Mouse (Mus musculus): ENCODE data around the gene Mydgf.

The Mydgf gene

DNA sequence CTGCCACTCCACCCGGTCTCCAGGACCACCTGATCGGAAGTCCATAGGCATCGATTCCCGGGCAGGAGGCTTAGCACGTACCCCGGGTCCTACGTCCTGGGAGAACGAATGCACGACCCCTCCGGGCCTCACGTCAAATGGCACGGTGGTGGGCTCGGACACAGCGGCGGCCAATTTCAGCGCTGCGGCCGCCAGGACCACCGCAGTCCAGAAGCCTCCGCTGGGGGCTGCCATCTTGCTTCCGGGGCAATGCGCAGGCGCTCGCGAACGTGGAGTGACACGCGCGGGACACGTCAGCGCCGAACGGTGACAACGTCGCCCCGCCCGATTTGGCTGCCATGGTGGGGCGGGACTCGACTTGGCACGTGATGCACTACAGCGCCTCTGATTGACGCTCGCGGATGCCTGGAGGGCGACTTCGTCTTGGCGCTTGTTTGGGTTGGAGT, at the start of gene Mydgf:
Gene Mydgf (minus strand): TSS at position 263 of the 446 bp plus-strand sequence.
- peak; percentile 91 to 96 for DNase-seq (ENCODE audit: low spot score in 2 of 2)

DNA sequence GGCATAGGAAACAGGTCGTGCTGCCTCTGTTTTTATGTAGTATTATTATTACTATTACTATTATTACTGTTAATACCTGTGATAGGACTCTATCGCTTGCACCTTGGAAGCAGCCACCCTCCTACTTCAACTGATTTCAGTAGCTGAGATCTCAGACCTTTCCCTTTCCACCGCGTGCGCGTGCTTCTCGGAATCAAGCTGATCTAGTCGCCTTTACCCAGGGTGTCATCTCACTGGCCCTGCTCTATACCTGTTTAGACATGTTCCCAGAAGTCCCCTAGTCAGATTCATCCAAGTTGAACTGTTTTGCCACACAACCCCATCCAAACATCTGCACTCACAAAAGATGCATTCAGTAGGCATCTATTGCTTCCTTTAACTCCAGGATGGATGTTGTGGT, 49.7 kb upstream of the Mydgf start:
- no peak for DNase-seq (ENCODE audit: low spot score in 2 of 2)

DNA sequence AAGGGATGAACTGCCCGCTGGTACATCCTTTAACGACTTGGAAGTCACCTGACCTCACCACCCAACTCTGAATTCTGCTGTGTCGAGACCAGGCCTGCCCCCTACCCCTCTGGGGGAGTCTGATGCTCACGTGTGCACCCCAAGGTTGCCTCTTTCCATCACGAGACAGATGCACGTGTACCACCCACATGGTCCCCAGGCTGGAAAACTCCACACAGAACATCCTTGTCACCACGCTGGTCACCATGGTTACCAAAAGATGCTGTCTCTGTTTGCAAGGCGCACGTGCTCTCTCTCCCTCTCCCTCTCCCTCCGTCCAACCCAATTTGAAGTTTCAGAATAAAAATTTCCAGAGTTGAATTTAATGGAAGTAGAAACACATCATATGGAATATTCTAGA, 46.2 kb upstream of the Mydgf start:
- no peak for DNase-seq (ENCODE audit: low spot score in 2 of 2)

DNA sequence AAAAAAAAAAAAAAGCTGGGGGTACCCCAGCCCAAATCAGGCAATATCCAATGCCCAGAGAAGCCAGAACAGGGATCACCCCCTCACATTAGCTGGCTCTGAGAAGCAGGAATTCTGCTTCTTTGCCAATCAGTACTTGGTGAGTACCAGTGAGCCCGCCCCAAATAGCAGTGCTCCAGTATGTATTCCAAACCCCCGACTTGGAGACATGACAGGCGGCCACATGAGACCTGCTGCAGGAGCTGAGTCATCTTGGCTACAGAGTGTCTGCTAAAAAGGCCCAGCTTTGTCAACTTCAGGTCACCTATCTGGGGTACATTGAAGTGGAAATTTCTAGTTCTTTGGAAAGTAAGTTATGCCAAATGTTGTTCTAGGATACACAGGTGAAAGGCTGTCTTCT, 42.8 kb upstream of the Mydgf start:
- DNase-seq (ENCODE audit: low spot score in 2 of 2): no peak

DNA sequence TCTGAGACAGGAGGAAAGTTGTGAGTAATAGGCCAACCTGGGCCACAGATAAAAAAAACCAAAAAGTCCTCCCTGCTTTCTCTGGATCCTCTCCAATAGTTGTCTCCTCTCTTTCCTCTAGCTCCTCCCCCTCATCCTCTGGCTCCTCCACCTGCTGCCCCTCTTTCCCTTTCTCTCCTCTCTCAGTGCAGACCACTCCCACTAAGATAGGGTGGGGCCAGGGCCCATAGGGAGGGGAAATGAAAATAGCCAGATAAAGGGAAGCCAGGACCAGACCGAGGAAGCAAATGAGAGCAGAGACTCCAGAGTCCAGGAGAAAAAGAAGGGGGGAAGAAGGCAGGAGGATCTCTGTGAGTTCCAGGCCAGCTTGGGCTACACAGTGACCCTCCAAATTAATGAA, 41.2 kb upstream of the Mydgf start:
- DNase-seq (ENCODE audit: low spot score in 2 of 2): no peak

DNA sequence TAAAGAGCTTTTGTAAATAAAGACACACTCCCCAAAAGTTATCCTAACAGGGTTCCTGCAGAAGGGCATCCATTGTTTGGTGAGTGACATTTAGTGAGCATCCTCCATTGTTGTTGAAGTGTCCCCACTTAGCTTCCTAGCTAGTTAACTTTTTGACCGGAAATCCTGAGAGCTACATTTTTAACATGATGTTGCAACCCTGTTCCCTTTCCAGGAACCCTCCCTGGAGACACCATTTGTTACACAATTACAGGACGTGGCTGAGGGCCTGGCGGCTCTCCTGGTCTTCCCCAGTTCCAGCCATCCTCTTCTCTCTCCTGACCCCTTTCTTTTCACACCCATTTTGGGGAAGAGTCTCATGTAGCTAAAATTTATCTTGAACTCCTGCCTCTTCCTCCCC, 36.1 kb upstream of the Mydgf start:
- peak in 1 of 2 experiments; percentile 76 for DNase-seq (ENCODE audit: low spot score in 2 of 2)

DNA sequence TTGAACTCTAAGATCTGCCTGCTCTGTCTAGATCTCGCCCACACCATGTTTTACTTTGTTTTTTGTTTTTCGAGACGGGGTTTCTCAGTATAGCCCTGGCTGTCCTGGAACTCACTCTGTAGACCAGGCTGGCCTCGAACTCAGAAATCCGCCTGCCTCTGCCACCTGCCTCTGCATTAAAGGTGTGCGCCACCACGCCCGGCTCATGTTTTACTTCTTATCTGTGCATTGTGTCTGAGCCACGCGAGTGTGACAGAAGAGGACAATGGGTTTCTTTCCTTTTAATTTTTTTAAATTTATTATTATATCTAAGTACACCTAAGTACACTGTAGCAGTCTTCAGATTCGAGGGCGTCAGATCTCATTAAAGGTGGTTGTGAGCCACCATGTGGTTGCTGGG, 35.5 kb upstream of the Mydgf start:
- no peak for DNase-seq (ENCODE audit: low spot score in 2 of 2)

DNA sequence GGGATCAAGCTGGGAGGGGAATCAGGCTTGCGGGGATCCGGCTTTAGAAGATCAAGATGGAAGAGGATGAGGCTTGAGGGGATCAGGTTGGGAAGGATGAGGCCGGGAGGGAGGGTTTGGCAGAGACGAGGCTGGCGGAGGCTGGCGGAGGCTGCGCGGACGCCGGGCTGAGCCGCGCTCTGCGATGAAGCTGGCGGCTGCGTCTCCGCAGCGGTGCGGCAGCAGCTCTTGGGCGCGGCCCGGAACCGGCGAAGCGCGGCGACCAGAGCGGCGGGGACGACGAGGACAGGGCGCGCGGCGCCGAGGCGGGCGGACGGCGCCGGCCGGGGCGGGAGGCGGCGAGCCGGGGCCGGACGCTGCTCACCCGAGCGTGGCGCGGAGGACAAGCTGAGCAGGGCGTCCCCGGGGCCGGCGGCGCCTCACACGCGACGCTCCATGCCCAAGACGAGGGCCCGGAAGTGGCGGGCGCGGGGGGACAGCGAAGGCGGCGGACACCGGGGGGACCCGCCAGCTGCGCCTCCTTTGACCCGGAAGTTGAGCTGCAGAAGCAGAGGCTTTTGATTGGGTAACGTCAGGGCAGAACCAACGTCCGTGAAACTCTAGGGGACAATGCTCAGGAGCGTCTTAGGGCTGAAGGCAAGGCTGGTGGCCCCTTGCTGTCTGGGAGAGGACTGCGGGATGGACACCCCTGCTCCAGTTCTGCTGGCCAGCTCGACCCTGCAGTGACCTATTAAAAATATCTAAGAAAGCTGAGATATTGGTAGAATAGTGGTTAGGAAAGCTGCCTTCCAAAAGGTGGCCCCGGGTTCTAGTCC, 34.9 kb upstream of the Mydgf start, which contains the start of gene Dpp9:
Gene Dpp9 (minus strand): TSS at position 529 of the 815 bp plus-strand sequence.
- DNase-seq (ENCODE audit: low spot score in 2 of 2): peak; percentile 73 to 90

DNA sequence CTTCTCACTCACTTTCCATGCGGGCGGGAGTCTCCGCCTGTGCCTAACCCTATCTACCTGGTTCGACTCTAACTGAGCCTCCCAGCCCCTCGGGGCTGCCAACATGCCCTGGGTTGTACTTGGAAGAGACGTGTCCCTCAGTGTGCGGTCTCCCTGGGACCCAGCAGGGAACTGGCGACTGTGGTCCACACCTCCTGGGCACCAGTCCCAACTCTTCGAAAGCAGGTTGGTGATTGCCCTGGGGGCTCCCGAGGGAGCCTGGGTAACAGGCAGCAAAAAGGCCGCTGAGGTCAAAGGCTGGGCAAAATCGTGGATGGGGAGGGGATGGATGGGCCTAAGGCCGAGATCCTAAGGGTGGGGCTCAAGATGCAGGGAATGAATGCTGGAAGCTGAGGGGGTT, 34.0 kb upstream of the Mydgf start:
- DNase-seq (ENCODE audit: low spot score in 2 of 2): no peak

DNA sequence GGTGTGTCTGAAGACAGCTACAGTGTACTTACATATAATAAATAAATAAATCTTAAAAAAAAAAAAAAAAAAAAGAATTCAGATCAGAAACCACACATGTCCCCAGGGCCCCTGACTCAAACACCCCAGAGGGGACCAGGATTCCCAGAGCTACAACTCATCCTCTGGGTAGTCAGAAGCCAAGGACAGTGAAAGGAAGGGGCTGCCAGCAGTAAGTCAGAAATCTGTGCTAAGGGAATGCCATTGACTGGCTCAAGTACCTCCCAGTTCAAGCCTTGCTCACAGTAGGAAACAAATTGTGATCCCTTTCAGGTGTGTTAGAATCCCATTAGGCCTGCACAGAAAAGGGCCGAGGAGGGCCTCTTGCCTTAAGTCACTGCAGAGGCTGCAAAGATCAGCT, 30.5 kb upstream of the Mydgf start:
- no peak for DNase-seq (ENCODE audit: low spot score in 2 of 2)

DNA sequence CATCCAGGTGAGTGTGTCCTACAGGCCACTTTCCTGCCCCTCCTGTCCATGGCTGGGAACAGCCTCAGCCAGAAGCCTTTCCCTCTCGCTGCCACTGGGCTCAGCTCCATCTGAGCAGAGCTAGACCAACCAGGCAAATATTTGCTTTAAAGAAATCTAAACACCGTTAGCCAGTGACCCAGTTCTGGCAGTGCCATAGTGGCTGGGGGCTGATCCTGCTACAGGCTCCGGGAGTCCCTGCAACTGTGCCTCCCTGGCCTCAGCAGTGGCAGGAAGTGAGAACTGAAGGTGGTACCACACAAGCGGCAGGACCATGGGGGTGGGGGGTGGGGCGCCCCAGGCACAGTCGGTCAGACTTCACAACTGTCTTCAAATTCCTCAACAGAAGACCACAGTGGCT, 29.0 kb upstream of the Mydgf start:
- DNase-seq (ENCODE audit: low spot score in 2 of 2): no peak

DNA sequence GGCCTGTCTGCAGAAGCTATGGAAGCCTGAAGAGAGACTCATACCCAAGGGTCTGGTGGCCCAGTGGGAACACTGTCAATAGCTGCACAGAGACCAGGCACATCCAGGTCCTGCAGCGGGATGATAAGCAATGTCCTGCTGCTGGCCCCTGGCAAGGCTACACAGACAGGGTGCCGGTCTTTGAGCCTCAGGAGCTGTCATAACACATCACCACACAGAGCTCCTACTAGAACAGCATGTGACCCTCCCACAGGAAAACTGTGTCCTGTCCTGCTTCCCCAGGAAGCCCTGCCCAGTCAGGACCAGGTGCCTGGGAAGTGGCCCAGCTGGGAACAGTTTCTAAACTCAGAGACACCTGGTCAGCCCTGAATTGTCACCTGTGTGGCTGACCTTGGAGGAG, 27.4 kb upstream of the Mydgf start:
- DNase-seq (ENCODE audit: low spot score in 2 of 2): no peak

DNA sequence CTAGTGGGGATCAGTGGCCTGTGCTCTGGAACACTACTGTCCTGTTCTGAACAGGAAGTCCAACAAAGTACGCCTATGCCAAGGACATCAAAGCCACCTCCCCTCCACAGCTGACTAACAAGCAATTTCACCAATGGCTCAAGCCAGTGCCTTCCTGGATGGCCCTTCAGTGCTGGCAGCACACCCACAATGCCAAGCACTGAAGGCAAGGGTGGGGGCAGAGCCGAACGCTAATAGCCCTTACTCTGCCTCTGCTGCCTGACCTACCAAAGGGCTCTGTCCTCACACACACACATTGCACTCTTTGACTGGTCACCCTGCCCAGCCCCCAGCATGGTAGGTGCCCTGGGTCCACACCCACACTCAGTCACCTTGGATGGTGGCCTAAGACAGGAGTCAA, 25.1 kb upstream of the Mydgf start:
- DNase-seq (ENCODE audit: low spot score in 2 of 2): no peak

DNA sequence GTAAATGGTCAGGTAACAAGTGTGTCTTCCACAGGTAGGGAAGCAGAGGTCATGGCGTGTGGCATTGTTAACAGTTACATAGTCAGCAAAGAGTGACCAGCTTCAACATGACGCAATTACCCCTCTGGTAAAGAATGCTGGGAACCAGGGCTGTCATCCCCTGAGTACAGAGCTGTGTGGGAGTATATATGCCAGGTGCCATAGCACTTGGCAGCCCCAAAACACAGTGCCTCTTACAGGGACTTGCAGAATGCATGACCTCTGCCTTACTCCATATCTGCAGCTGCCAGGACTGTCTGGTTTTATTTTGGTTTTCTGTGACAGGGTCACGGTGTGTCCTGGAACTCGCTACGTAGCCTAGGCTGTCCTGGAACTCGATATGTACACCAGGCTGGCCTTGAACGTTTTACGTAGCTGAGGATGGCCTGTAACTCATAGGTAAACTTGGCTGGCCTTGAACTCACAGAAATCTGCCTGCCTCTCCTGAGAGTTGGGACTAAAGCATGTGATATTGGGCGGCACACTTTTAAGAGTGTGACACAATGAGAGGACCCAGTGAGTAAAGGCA, 24.3 kb upstream of the Mydgf start:
- DNase-seq (ENCODE audit: low spot score in 2 of 2): no peak

DNA sequence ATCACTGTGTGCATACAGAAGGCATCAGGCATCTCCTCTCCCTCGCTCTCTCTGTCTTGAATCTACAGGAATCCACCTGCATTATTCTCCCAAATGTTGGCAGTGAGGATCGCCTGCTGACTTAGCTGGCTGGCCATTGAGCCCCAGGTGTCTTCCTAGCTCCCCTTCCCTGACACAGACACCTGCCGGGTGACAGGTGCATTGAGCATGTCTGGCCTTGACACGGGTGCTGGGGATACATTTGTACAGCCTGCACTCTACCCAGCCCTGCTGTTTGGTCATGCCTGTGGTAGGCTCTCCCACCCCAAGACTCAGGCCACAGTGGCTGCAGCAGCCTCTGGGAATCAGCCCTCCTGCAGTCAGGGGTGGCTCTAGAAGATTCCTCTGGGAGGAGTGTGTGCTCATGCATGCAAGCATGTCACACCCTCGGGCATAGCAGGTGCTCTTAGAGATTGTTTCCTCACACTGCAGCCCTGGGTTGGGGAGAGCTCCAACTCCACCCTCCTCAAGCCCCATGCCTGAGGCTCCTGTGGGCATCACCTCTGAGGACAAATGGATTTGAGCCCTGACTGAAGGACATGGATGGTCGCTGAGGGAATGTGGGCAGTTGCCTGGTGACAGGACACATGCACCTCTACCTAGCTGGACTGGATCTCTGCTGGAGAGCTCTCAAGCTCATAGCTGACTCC, 23.4 kb upstream of the Mydgf start:
- DNase-seq (ENCODE audit: low spot score in 2 of 2): no peak

DNA sequence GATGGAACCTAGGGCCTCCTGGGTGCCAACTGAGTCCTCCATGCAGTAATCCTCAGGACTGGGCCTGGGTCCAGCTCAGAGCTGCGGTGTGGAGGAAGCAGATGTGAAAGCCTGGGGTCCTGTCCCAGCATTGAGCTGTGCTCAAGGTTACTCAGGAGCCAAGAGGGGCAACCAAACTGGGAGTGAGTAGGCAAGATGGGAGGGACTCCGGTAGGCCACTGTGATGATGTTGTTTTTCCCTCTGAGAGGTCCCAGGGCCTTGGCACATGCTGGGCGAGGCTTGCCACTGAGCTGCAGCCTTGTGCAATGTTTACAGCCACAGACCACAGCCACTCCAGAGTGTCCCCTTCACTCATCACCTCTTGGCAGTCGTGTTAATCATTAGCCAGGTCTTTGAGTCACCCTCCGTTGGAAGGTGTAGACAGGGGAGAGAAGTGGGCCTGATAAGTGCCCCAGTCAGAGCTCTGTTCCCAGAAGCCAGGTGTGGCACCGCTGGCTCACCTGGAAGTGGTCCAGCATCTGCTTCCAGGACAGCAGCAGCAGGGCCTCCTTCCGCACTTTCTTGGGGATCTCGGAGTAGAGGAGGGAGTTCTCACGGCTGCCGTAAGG, 22.7 kb upstream of the Mydgf start:
- no peak for DNase-seq (ENCODE audit: low spot score in 2 of 2)

DNA sequence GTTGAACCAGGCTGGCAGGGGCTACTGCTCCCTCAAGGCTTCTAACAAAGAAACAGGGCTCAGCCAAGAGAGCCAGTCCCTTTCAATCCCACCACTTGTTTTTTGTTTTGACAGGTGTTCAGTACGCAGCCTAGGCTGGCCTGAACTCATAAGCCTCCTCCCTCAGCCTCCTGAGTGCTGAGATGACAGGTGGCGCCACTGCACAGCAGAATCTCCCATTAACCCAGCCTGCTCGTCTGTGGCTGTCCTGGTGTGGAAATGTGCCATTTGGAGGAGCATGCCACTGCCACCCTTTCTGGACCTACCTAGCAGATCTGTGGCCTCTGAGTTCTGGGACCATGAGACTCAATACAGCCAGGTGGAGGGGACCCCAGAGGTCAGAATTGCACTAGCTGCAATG, 20.0 kb upstream of the Mydgf start:
- DNase-seq (ENCODE audit: low spot score in 2 of 2): no peak

DNA sequence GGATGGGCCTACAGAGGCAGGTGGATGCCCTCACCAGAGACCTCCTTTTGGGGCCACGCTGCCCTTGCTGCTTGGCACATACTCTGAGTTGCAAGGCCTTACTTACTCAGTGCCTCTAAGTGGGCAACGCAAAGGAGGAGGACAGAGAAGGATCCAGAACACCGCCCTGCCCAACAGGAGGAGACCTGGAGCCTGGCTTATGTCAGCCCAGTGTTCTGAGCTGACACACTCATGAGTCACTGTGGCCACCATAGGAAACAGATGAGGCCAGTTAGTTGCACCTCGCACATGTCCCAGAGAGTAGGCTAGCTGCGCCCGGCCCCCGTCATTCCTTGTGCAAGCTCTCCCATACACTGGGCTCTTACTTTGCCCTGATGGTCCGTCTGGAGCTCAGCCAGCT, 18.8 kb upstream of the Mydgf start:
- DNase-seq (ENCODE audit: low spot score in 2 of 2): no peak

DNA sequence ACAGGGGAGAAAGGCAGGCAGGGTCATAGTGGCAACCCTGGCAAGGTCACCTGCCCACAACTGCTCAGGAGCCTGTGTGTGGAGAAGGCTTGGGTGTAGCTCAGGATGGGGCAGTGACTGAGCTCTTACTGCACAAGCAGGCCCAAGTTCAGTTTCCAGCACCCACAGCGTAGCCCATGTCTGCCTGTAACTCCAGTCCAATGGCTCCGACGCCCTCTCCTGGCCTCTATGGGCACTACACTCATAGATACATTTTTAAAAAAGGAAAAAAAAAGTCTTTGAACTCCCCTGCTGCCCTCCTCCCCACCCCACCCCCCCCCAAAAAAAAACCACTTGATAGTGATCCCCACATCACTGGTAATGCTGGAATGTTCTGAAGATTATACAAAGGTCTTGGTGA, 17.9 kb upstream of the Mydgf start:
- DNase-seq (ENCODE audit: low spot score in 2 of 2): no peak

DNA sequence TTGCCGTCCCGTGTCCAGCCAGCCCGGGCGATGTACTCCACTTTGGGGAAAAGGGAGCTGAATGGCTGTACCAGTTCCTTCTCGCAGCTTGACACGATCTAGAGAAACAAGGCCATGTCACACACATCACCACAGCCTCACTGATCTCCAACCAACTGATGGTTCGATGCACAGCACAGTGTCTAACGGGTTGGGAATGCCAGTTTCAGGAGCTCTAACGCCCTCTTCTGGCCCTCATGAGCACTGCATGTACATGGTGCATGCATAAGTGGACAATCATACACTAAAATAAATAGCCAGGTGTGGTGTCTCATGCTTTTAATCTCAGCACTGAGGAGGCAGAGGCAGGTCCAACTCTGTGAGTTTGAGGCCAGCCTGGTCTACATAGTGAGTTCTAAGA, 16.9 kb upstream of the Mydgf start:
- DNase-seq (ENCODE audit: low spot score in 2 of 2): no peak

DNA sequence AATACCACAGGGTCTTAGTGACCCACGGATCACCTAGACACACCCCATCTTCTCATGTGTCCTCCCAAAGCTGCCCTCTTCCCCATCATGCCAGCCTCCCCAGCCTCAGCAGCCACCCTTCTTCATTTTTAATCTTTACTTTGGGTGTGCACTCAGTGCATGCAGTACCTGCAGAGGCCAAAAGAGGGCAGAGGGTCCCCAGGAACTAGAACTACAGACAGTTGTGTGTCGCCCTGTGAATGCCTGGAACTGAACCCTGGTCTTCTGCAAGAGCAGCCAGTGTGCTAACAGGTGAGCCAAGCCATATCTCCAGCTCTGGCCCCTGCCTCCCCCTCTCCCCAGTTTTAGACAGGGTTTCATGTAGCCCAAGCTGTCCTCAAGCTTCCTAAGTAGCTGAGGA, 13.1 kb upstream of the Mydgf start:
- DNase-seq (ENCODE audit: low spot score in 2 of 2): no peak

DNA sequence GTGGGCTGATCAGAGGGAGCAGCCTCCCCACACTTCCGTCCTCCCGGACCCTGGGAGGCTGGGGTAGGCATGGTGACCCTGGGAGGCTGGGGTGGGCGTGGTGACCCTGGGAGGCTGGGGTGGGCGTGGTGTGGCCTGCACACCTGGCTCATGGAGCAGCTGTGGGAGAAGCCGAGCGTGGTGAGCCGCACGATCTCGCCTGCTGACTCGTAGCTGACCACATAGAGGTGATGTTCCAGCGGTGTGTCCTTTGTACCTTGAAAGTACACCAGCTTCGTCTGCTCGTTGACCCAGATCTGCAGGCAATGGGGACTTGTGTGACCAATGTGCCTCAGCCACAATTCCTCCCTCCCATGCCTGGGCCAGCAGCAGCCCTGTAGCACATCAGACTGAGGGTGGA, 11.0 kb upstream of the Mydgf start:
- no peak for DNase-seq (ENCODE audit: low spot score in 2 of 2)

DNA sequence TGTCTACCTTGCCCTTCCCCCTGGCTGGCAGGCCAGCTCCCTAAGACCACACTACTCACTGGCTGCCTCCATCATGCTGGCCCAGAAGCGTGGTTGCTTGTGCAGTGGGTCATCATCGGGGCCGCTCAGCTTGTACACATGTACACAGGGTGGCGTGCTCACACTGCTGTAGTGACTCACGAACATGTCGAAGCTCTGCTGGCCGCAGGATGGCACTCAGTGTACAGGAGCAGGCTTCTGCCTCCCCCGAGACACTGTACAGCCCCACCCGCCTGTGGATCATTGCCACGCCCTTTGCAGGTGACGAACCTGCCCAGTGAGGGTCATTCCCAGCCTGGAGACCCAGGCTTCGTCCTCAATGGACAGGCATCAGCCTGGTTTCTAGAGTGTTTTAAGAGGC, 10.6 kb upstream of the Mydgf start:
- no peak for DNase-seq (ENCODE audit: low spot score in 2 of 2)
